Mouse (Mus musculus) forebrain, embryonic 10.5 days (tissue): ENCODE measurements around the gene Resp18. TPM values are rescaled to one million over a fixed set of nuclear protein-coding genes. Genes with fewer than 3 reads are reported as not detected.

Experiments
- DNase-seq: peaks from one replicate; pipeline ENCODE4 v3.0.0-alpha.2; 2017; ENCODE audit warnings: low spot score; ENCODE audit errors: extremely low spot score
- H3K27ac ChIP-seq: fragments of 300-500 bp; sonication (generic); 2 replicates; pipeline ENCODE4 v1.5.1; 2016; ENCODE audit warnings: mild to moderate bottlenecking
- H3K27me3 ChIP-seq: fragments of 300-500 bp; sonication (generic); 2 replicates; pipeline ENCODE4 v1.6.1; 2016; ENCODE audit warnings: mild to moderate bottlenecking; ENCODE audit not compliant: poor library complexity, severe bottlenecking
- H3K36me3 ChIP-seq: fragments of 300-500 bp; sonication (generic); replicated peaks from 2 replicates; pipeline ENCODE4 v1.6.1; 2016; ENCODE audit warnings: mild to moderate bottlenecking, moderate library complexity
- H3K4me1 ChIP-seq: fragments of 300-500 bp; sonication (generic); 2 replicates; pipeline ENCODE4 v1.6.1; 2016
- H3K4me3 ChIP-seq: fragments of 300-500 bp; sonication (generic); 2 replicates; pipeline ENCODE4 v1.5.1; 2016; ENCODE audit warnings: mild to moderate bottlenecking, moderate library complexity
- H3K9me3 ChIP-seq: fragments of 300-500 bp; sonication (generic); 2 replicates; pipeline ENCODE4 v1.6.1; 2016; ENCODE audit warnings: mild to moderate bottlenecking, moderate library complexity
- WGBS: fragments of 180-500 bp; shearing (Covaris S2); methylation state at CpG from one replicate; pipeline ENCODE4 v1.1.7; 2016; 5-methylcytosine and 5-hydroxymethylcytosine counted together
- polyA plus RNA-seq: library from polyadenylated mRNA; unstranded; fragments of >200 nt; fragmentation: Nextera tagmentation; extraction: Ambion mirVana; gene quantifications from 2 replicates; pipeline ENCODE4 v1.2.1, GENCODE M21; 2016

Gene Resp18
- polyA plus RNA-seq, 1 experiment from 2014 or later = 3.4 TPM

DNA sequence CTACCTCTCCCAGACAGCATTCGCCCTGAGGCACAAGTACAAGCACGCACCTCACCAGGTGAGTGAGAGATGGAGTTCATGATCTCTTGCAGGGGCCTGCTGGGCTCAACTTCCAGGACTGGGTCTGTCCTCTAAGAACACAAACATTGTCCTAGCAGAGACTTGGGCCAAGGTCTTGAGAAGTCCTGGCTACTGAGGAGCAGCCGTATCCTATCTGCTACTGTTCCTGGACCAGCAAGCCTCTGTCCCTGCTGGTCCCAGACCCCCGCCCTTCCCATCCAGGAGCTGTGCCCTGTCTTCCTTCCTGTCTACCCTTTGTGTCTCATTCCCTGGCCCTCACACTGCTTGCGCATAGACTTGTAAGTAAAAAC, 15.1 kb upstream of the Resp18 start:
- Histone ChIP-seq H3K4me3 (no peak overlapping the region), H3K27me3 (0 out of 2 replicates have a peak, but pooled peaks cover 3% of the 10 kb centered on the region), H3K36me3 (no peaks in the 10 kb centered on the region), H3K9me3 (no peaks in the 10 kb centered on the region), H3K4me1 (peaks cover 18% of the 10 kb centered on the region), H3K27ac (no peak overlapping the region)
- DNase-seq = no peak
- WGBS = 87% methylated on average over 5 of the region's 5 CpGs

DNA sequence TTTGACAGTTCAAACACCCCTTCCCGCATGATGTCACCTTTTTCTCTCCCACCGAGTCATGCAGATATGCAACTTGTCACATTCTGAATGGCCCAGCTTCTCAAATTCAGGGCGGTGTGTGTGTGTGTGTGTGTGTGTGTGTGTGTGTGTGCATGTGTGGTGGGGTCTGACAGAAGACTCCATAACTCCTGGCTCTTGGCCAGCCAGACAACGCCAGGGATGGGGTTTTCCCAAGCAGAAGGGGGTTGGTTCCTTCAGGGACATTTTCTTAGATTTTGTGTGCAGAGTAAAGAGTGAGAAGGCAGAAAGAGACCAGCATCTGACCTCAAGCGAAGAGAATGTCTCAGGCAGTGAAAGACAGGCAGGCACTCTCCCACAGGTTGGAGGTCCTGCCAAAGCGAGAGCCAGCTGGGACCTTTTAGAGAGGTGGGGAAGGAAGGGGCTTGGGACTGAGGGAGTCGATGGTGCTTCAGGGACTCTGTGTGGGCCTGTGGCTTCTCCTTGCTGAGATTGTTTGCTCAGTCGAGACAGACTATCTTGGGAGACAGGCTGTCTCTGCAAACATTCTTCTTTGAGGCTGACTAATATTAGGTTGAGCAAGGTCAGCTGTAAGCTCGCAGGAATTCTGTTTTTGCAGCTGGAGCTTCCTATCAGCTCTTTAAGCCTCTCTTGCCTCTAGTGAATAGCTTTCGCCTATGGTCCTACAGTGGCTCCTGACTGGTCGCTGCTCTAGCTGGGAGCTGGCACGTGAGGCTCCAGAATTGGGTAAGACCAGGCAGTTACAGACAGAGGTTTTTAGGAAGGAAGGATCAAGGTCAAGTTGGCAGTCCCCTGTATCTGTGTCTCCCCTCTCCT, 14.5 kb upstream of the Resp18 start:
- Histone ChIP-seq H3K36me3 (no peaks in the 10 kb centered on the region), H3K27ac (0 out of 2 replicates have a peak overlapping the region, but pooled peaks have one; percentile 46)
- WGBS = 68% methylated on average over 12 of the region's 12 CpGs

DNA sequence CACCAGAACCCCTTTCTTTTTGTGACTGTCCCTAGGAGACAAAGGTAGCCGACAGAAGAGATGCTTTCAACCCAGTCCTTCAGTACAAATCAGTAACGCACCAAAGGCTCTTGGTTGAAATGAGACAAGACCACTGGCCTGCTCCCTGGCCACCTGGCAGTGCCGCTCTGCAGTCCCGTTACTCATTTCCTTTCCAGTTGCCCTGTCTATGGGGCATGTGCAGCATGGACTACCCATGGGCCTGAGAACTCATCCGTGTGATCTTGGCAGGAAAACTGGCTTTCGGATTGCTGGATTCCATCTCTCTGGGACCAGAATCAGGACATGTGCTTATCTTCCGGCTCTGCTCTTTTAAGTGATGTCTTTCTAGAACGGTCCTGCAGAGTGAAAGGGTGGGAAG, 13.1 kb upstream of the Resp18 start:
- Histone ChIP-seq H3K27ac (no peak overlapping the region), H3K4me1 (peaks cover 20% of the 10 kb centered on the region), H3K36me3 (no peaks in the 10 kb centered on the region), H3K9me3 (no peaks in the 10 kb centered on the region), H3K4me3 (no peak overlapping the region), H3K27me3 (0 out of 2 replicates have a peak, but pooled peaks cover 3% of the 10 kb centered on the region)
- WGBS = 86% methylated on average over 8 of the region's 8 CpGs
- no peak for DNase-seq

More for the DNA sequence above, 14.5 kb upstream of the Resp18 start:
- Histone ChIP-seq H3K9me3 (no peaks in the 10 kb centered on the region), H3K4me1 (peaks cover 20% of the 10 kb centered on the region), H3K4me3 (no peak overlapping the region), H3K27me3 (0 out of 2 replicates have a peak, but pooled peaks cover 3% of the 10 kb centered on the region)
- no peak for DNase-seq

DNA sequence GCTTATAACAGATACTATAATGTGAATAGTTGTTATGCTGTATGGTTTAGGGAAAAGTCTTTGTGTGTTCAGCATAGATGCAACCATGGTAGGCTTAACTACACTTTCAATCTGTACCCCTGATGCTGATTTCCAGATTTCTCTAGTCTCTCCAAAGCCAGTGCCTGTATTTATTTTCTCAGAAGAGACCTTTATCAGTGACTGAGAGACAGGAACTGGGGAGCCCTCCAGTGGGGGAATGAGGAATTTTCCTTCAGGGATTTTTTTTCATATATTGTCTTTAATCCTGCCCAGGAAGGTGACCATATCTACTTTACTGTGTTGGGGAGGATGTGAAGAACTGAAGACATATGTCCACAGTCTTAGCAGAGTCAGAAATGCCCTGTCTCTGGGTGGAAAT, 12.4 kb upstream of the Resp18 start:
- no peaks in the 10 kb centered on the region for H3K36me3 ChIP-seq
- H3K27ac ChIP-seq = no peak overlapping the region
- H3K9me3 ChIP-seq = no peaks in the 10 kb centered on the region
- H3K27me3 ChIP-seq = 0 out of 2 replicates have a peak, but pooled peaks cover 3% of the 10 kb centered on the region
- no peak for DNase-seq
- peaks cover 20% of the 10 kb centered on the region for H3K4me1 ChIP-seq
- H3K4me3 ChIP-seq = no peak overlapping the region

DNA sequence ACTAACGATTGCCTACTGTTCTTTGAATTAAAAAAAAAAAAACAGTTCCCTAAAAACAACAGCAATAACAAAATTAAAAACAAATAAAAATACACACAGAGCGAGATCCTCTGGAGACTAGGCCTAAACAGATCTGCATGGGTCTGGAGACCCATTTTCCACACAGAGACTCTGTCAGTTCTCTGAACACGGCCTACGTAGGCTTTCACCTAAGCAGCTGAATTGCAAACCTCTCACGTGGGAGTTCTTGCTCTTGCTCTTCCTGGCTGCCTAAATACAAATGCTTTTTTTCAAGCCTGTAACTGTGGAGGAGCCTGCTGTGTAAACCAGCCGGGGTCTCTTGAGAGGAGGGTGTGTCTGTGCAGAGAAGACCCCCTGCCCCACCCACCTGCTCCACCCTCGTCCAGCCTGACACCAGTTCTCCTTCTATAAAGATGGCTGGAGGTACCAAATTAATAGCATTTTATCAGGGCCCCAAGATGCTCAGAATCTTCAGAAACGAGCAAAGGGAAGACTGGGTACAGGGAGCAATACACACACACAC, 11.7 kb upstream of the Resp18 start:
- DNase-seq = no peak
- no peaks in the 10 kb centered on the region for H3K36me3 ChIP-seq
- H3K27me3 ChIP-seq = 0 out of 2 replicates have a peak, but pooled peaks cover 3% of the 10 kb centered on the region
- no peaks in the 10 kb centered on the region for H3K9me3 ChIP-seq
- H3K4me3 ChIP-seq = no peak overlapping the region
- H3K4me1 ChIP-seq = peaks cover 20% of the 10 kb centered on the region
- WGBS = 59% methylated on average over 8 of the region's 8 CpGs
- H3K27ac ChIP-seq = peak overlapping the region; percentile 65

DNA sequence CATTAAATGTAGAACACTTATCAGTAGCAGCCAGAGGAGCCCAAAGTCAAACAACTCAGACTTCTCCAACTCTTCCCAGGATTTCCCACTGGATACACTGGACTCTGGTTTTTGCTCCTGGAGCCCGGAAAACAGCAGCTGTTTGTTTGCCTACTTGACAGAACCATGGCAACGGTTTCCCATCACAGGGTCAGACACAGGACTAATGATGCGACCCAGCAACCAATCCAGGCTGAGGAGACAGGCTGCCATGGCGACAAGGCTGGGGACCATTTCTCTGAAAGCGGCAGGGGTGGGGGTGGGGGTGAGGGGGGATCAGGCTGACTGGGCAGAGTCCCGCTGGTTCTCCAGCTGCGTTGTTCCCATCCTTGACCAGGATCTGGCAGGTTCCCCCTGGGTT, 11.2 kb upstream of the Resp18 start:
- H3K27me3 ChIP-seq = 0 out of 2 replicates have a peak, but pooled peaks cover 3% of the 10 kb centered on the region
- peaks cover 20% of the 10 kb centered on the region for H3K4me1 ChIP-seq
- peak; percentile 73 for DNase-seq
- H3K27ac ChIP-seq = peak overlapping the region; percentile 65
- H3K9me3 ChIP-seq = no peaks in the 10 kb centered on the region
- WGBS = 1% methylated on average over 7 of the region's 7 CpGs
- H3K4me3 ChIP-seq = no peak overlapping the region
- H3K36me3 ChIP-seq = no peaks in the 10 kb centered on the region

DNA sequence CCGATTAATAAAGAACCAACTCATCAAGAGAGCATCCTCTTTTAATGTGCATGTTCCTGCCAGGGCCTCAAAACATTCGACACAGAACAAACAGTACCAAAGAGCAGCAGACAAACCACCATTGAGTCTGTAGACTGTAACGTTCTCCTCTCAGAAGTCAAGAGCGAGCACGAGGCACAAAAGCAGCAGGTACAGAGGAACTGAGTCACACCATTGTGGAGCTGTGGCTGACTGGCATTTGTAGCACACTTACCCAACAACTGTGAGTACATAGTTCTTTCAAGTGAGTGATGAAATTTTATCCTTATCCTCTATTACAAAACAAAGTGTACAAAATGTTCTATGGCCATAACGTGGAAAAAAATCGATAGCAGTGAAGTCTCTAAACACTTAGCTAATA, 6.7 kb upstream of the Resp18 start:
- Histone ChIP-seq H3K9me3 (peaks cover 14% of the 10 kb centered on the region), H3K4me1 (peaks cover 16% of the 10 kb centered on the region), H3K4me3 (no peak overlapping the region), H3K27ac (no peak overlapping the region), H3K27me3 (no peaks in the 10 kb centered on the region), H3K36me3 (no peaks in the 10 kb centered on the region)
- WGBS = 91% methylated on average over 7 of the region's 7 CpGs
- no peak for DNase-seq

DNA sequence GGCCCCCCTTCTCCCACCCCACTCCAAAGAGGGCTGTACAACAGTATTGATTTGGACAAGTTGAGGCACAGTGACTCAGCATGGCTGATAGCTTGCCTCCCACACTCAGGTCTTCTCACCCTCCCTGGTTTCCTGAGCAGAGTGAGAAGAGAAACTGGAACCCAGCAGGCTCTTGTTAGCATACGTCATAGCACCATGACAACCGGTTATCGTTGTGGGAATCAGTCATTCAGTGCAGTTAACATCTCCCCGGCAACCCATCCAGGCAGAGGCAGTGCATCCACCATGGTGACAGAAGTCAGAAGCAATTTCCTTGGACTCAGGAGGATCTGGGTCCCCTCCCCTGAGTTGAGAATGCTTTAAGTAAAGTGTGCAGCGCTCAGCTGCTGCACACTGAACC, 4.8 kb upstream of the Resp18 start:
- Histone ChIP-seq H3K27me3 (peaks cover 13% of the 10 kb centered on the region), H3K9me3 (peaks cover 14% of the 10 kb centered on the region), H3K4me3 (no peak overlapping the region), H3K36me3 (no peaks in the 10 kb centered on the region), H3K27ac (no peak overlapping the region), H3K4me1 (peaks cover 6% of the 10 kb centered on the region)
- no peak for DNase-seq
- WGBS = 91% methylated on average over 5 of the region's 5 CpGs

DNA sequence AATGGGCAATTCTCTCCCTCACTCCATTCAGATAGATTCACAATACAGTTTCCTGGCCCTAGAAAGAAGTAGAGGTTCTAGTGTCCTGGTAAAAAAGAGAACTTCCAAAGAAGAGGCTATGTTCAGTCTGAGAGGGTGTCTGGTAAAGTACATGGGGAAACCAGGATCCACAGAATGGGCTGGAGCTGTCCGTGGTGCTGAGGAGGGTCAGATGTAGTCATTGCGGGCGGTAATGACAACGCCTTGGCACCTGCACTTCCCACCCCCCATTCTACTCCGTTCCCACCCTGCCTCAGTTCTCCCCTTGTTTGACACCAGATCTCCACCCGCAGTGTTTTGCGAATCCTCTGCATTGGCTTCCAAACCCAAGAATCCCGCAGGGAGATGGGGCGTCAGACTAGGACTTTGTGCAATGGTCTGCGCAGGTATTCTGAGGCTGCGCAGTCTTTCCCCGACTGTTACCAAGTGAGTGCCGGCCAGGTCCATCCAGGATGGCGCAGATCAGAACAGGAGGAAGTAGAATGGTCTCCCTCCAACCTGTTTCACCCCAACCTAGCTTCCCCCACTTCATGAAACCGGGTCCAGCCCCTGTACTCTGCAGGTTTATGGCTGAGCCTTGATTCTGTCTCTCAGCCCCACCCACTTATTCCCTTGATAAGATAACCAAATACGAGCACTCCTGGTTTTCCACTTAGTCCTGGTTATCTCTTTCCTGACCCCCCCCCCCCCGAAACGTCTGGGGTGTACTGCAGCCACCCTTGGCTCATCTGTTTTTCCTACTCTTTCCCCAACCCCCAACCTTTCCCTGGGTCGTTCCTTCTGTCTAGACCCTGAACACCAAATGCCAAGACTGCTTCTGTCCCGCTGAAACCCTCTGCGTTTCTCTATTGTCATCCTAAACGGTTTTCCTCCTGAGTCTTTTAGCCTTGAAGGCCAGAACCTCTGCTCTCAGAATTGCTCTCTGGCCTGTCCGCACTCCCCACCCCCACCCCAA, 723 bp downstream of the Resp18 start:
- 5% methylated on average over 23 of the region's 23 CpGs for WGBS
- Histone ChIP-seq H3K27me3 (peaks cover 30% of the 10 kb centered on the region), H3K9me3 (peaks cover 14% of the 10 kb centered on the region)

DNA sequence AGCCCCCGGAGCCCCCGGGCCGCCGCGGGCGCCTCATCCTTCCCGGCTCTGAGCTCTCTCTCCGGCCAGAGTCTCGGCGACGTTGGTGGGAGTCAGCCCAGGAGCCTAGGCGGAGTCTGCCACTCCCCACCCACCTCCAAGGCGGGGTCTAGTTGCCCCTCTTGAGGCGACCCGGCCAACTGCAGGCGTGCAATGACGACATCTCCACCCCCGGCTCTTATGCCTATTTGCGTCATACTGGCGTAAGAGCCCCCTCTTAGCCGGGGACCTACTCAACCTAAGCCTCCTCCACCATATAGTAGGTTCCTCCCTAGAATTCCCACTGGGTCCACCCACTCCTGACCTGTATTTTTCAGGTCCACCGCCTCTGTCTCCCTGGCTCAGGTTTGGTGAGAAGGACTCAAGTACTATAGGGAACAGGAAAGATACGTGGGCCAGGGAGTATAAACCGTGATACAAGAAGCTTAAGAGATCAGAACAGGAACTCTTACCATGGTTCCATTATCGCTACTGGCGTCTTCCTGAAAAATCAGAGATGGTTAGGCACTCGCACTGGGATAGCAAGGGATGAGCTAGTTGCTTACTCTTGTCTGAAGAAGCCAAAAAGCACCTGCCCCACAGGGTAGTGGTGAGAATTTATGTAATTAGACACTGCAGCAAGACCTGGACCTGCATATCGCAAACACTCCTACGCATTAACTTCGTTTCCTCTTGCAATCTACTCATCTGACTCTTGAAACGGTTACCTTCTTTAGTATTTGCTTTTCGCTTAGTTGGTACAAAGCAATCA, 13.9 kb downstream of the Resp18 start, which contains the start of gene Ptprn:
Gene Ptprn, minus strand, starts transcription at position 412 of the 790 bp plus-strand sequence.
- H3K36me3 ChIP-seq = no peaks in the 10 kb centered on the region
- no peak within 1 kb of the TSS for H3K27ac ChIP-seq
- WGBS = 12% methylated on average over 30 of the region's 32 CpGs
- H3K4me3 ChIP-seq = peak within 1 kb of the TSS; percentile 53
- DNase-seq = no peak
- H3K9me3 ChIP-seq = no peaks in the 10 kb centered on the region
- H3K4me1 ChIP-seq = peaks cover 15% of the 10 kb centered on the region
- H3K27me3 ChIP-seq = peaks cover 56% of the 10 kb centered on the region

More for the DNA sequence above, 723 bp downstream of the Resp18 start:
- H3K4me1 ChIP-seq = peaks cover 8% of the 10 kb centered on the region
- peak; percentile 55 for DNase-seq
- no peak overlapping the region for H3K27ac ChIP-seq
- H3K4me3 ChIP-seq = peak overlapping the region; percentile 27; the same call in 1 of the 2 replicates
- no peaks in the 10 kb centered on the region for H3K36me3 ChIP-seq

DNA sequence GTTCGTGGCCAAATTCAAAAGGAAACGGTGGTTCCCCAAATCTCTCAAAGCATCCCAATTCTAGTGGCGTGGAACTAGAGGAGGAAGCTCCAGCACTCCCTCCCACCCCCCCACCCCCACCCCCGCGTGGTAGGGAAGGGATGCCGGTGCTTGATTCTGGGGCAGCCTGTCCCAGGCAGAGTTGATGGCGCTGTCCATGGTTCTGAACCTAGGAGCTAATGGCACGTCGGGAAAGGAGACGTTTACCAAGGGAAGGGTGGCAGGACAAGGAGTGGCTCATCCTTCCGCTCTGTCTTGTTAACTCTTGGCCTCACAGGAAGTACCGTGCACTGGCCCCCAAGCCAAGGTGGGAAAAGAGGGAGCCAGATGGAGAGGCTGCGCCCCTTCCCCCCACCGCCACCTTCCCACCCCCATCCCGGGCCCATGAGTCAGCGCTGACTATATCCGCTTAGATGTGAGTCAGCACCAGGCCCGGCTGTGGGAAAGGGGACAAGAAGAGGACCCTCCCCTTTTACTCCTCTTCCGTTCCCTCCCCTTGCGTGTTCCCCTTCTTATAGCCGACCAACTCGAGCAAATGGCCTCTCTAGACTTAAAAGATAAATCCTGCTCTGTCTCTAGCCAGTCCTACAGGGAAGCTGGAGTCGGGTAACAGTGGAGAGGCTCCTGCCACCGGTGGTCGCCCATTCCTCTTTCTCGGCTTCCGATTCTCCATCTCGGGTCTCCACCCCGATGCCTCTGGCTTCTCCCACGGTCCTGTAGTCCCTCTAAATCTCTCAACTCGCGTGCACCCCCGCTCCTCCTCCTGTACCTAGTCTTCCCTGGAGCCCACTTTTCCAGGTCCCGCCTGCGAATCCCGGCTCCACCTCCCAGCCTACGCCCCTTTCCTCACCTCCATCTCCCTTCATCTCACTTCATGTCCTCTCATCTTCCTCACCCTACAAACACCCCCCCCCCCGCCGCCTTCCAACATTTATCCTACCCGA, 15.0 kb downstream of the Resp18 start:
- peaks cover 58% of the 10 kb centered on the region for H3K27me3 ChIP-seq
- WGBS = 2% methylated on average over 40 of the region's 40 CpGs
- H3K9me3 ChIP-seq = no peaks in the 10 kb centered on the region
- H3K4me1 ChIP-seq = peaks cover 15% of the 10 kb centered on the region
- H3K4me3 ChIP-seq = peak overlapping the region; percentile 53
- no peak overlapping the region for H3K27ac ChIP-seq
- DNase-seq = peak; percentile 68
- no peaks in the 10 kb centered on the region for H3K36me3 ChIP-seq
